Comparison of ENCODE assay signal across 13 mouse cellular contexts in genomic region chr9:74849979-74850780, GRCm38 (mm10). TPM values are rescaled to one million over a fixed set of nuclear protein-coding genes. Genes with fewer than 3 reads are reported as not detected.
DNase-seq lines count a peak whose midpoint lies in the region; ATAC-seq lines count a peak whose summit lies in the region.
"Had no signal": no experiment of that assay in that cellular context is flagged by ENCODE, and none has a peak within 500 bp of the region (broad histone marks: within the 10 kb centered on the region; RNA-seq: fewer than 3 reads in every experiment).

No protein-coding gene starts in this region.

- H3K4me2 ChIP-seq in forebrain, embryonic 12.5 days: no peak overlapping the region
- peak overlapping the region; percentile 86; the same call in 1 of the 2 replicates for H3K4me2 ChIP-seq in hindbrain, embryonic 15.5 days
- H3K4me2 ChIP-seq in midbrain, embryonic 13.5 days (replicated peaks): peak overlapping the region; percentile 84

- H3K36me3 ChIP-seq in forebrain, embryonic 10.5 days (replicated peaks): no peaks in the 10 kb centered on the region
- H3K36me3 ChIP-seq in forebrain, embryonic 12.5 days (replicated peaks): no peaks in the 10 kb centered on the region
- H3K36me3 ChIP-seq in hindbrain, embryonic 15.5 days: no peaks in the 10 kb centered on the region
- no peaks in the 10 kb centered on the region for H3K36me3 ChIP-seq in midbrain, embryonic 13.5 days
- H3K36me3 ChIP-seq: embryonic facial prominence, embryonic 15.5 days had no signal

- H3K9me3 ChIP-seq in forebrain, embryonic 10.5 days: no peaks in the 10 kb centered on the region
- no peaks in the 10 kb centered on the region for H3K9me3 ChIP-seq in forebrain, embryonic 12.5 days
- H3K9me3 ChIP-seq in hindbrain, embryonic 15.5 days: no peaks in the 10 kb centered on the region
- no peaks in the 10 kb centered on the region for H3K9me3 ChIP-seq in midbrain, embryonic 13.5 days
- H3K9me3 ChIP-seq: embryonic facial prominence, embryonic 15.5 days had no signal

- peaks cover 100% of the 10 kb centered on the region for H3K27me3 ChIP-seq in forebrain, embryonic 10.5 days (ENCODE audit: poor library complexity, severe bottlenecking)
- H3K27me3 ChIP-seq in forebrain, embryonic 12.5 days: peaks cover 92% of the 10 kb centered on the region
- H3K27me3 ChIP-seq in hindbrain, embryonic 15.5 days: peaks cover 72% of the 10 kb centered on the region
- H3K27me3 ChIP-seq in midbrain, embryonic 13.5 days: peaks cover 88% of the 10 kb centered on the region

- ATAC-seq in forebrain, embryonic 12.5 days (ENCODE audit: low FRiP score): no peak
- ATAC-seq in hindbrain, embryonic 15.5 days (ENCODE audit: low FRiP score, low read depth): no peak
- ATAC-seq in midbrain, embryonic 13.5 days: no peak

- H3K4me3 ChIP-seq in forebrain, embryonic 10.5 days: no peak overlapping the region; the same call in 1 of the 2 replicates
- no peak overlapping the region for H3K4me3 ChIP-seq in forebrain, embryonic 12.5 days (replicated peaks)
- H3K4me3 ChIP-seq in hindbrain, embryonic 15.5 days: peak overlapping the region; percentile 39
- peak overlapping the region; percentile 50 for H3K4me3 ChIP-seq in midbrain, embryonic 13.5 days (replicated peaks)

- H3K4me1 ChIP-seq in forebrain, embryonic 10.5 days: peaks cover 42% of the 10 kb centered on the region
- H3K4me1 ChIP-seq in forebrain, embryonic 12.5 days: peaks cover 27% of the 10 kb centered on the region
- peaks cover 20% of the 10 kb centered on the region for H3K4me1 ChIP-seq in hindbrain, embryonic 15.5 days (replicated peaks)
- H3K4me1 ChIP-seq in midbrain, embryonic 13.5 days (replicated peaks): peaks cover 27% of the 10 kb centered on the region

- H3K27ac ChIP-seq in forebrain, embryonic 10.5 days: no peak overlapping the region
- H3K27ac ChIP-seq in forebrain, embryonic 12.5 days: no peak overlapping the region
- no peak overlapping the region for H3K27ac ChIP-seq in hindbrain, embryonic 15.5 days (replicated peaks)
- H3K27ac ChIP-seq in midbrain, embryonic 13.5 days: peak overlapping the region; percentile 39; the same call in 1 of the 2 replicates
- H3K27ac ChIP-seq: embryonic facial prominence, embryonic 15.5 days had no signal

- H3K9ac ChIP-seq in forebrain, embryonic 12.5 days: no peak overlapping the region
- H3K9ac ChIP-seq in hindbrain, embryonic 15.5 days: no peak overlapping the region
- peak overlapping the region; percentile 67; the same call in 1 of the 2 replicates for H3K9ac ChIP-seq in midbrain, embryonic 13.5 days (replicated peaks)
- H3K9ac ChIP-seq: embryonic facial prominence, embryonic 15.5 days had no signal

- peak; percentile 20 for DNase-seq in forebrain, embryonic 10.5 days (ENCODE audit: extremely low spot score, low spot score)
- DNase-seq in Muller cell, postnatal 12 days (ENCODE audit: inconsistent ontology term): peak; percentile 19
- no peak for DNase-seq in frontal cortex, postnatal 36 days (ENCODE audit: low spot score in 2 of 2)
- DNase-seq in testis, postnatal 10 days (ENCODE audit: low spot score): no peak
- no peak for DNase-seq in natural killer cell, adult 2 months (ENCODE audit: low spot score in 2 of 2)
- DNase-seq: cerebellum, adult 2 months; kidney, postnatal 4 days; lung, adult 2 months; thymus, postnatal 14 days had no signal

- 2% methylated on average over 12 of the region's 12 CpGs for WGBS in forebrain, embryonic 10.5 days
- WGBS in forebrain, embryonic 12.5 days: 1% methylated on average over 12 of the region's 12 CpGs
- 4% methylated on average over 12 of the region's 12 CpGs for WGBS in hindbrain, embryonic 15.5 days
- WGBS in midbrain, embryonic 13.5 days: 5% methylated on average over 12 of the region's 12 CpGs

RNA-seq across cellular contexts. Expression of gene Onecut1, which starts 11.5 kb away (rescaled TPM):
- 0.92 and 1.2 TPM in 2 replicates for polyA plus RNA-seq in forebrain, embryonic 10.5 days (2016; fragmentation: Nextera tagmentation; extraction: Ambion mirVana)
- polyA plus RNA-seq in forebrain, embryonic 12.5 days (2016; fragmentation: Nextera tagmentation; extraction: Ambion mirVana): 2.7 TPM in 2 replicates
- 4.2 and 6.2 TPM in 2 replicates for polyA plus RNA-seq in hindbrain, embryonic 15.5 days (2015; fragmentation: Nextera tagmentation; extraction: Ambion mirVana)
- polyA plus RNA-seq in midbrain, embryonic 13.5 days (2015; fragmentation: Nextera tagmentation; extraction: Ambion mirVana): 10.4 and 10.7 TPM in 2 replicates
- polyA plus RNA-seq: lung, adult 2 months had no signal

Comparison
In these comparisons a context has a peak if more than half of its experiments do, and no peak if none do; other contexts are left out.
1. DNase-seq: peak in forebrain, embryonic 10.5 days (single experiment) and Muller cell, postnatal 12 days (single experiment); none in frontal cortex, postnatal 36 days (0 of 2), testis, postnatal 10 days (single experiment) and natural killer cell, adult 2 months (0 of 2).
2. H3K4me3 ChIP-seq: peak in hindbrain, embryonic 15.5 days (single experiment) and midbrain, embryonic 13.5 days (single experiment); none in forebrain, embryonic 10.5 days (single experiment) and forebrain, embryonic 12.5 days (single experiment).